Mouse (Mus musculus): Measurements from ENCODE around the gene Pcolce. TPM values are rescaled to one million over a fixed set of nuclear protein-coding genes. Genes with fewer than 3 reads are reported as not detected.

Pcolce gene
- total and polyA plus RNA-seq, 2 experiments from 2014 or later = 16.7 to 18.6 TPM

DNA sequence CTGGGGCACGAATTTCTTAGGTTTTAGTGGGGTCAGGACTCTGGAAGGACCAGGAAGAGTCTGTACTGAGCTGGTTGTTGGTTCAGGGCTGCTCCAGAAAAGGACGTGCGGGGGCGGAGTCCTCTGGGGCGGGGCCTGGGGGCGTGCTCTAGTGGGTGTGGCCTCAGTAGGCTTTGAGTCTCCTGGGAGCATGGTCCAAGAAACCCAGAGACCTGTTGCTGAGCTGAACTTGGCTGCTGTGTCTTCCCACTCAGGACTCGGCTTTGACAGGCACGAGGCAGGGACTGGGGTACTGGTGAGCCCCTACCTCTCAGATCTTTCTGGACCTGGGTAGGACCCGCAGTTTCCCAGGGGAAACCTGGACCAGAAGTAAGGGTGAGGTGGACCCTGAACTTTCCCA lies 43.9 kb downstream of the Pcolce start, which contains the start of gene Tfr2:
Tfr2 (plus strand) TSS at position 176 of the 400 bp plus-strand sequence.
- Histone ChIP-seq H3K27ac (ENCODE audit: low read depth, low read length) (no peak within 1 kb of the TSS), H3K9me3 (ENCODE audit: low read length) (no peaks in the 10 kb centered on the region), H3K4me1 (ENCODE audit: insufficient read depth, low read length) (no peaks in the 10 kb centered on the region), H3K9ac (replicated peaks; ENCODE audit: low read length, poor library complexity, severe bottlenecking) (no peak within 1 kb of the TSS), H3K4me3 (ENCODE audit: low read depth, low read length) (no peak within 1 kb of the TSS), H3K36me3 (ENCODE audit: insufficient read depth, low read length) (peaks cover 23% of the 10 kb centered on the region), H3K4me2 (ENCODE audit: low read depth, low read length, poor library complexity, severe bottlenecking) (no peak within 1 kb of the TSS), H3K27me3 (ENCODE audit: insufficient read depth, low read length) (no peaks in the 10 kb centered on the region)
- DNase-seq (ENCODE audit: low spot score) (no peak), ATAC-seq (ENCODE audit: low FRiP score) (no peak)
- WGBS = 36% methylated on average over 9 of the region's 9 CpGs
- no peak for TF ChIP-seq CTCF (IDR thresholded peaks at IDR 0.05)

DNA sequence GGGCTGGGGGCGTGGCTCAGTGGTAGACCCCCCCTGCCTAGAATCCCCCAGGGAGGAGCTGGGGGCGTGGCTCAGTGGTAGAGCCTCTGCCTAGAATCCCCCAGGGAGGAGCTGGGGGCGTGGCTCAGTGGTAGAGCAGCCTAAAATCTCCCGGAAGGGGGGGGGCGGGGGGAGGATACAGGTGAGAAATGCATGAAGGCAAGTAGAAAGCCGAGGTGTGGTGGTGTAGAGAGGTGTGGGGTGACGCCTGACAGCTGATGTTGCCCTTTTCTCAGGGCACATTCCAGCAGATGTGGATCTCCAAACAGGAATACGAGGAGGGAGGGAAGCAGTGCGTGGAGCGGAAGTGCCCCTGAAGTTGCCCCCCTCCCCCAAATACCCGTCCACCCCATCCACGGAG lies 44.6 kb downstream of the Pcolce start:
- no peak for ATAC-seq (ENCODE audit: low FRiP score)
- Histone ChIP-seq H3K27me3 (ENCODE audit: insufficient read depth, low read length) (no peaks in the 10 kb centered on the region), H3K4me1 (ENCODE audit: insufficient read depth, low read length) (no peaks in the 10 kb centered on the region), H3K9me3 (ENCODE audit: low read length) (no peaks in the 10 kb centered on the region), H3K36me3 (ENCODE audit: insufficient read depth, low read length) (peaks cover 29% of the 10 kb centered on the region), H3K27ac (ENCODE audit: low read depth, low read length) (no peak overlapping the region), H3K9ac (replicated peaks; ENCODE audit: low read length, poor library complexity, severe bottlenecking) (no peak overlapping the region), H3K4me2 (ENCODE audit: low read depth, low read length, poor library complexity, severe bottlenecking) (no peak overlapping the region), H3K4me3 (ENCODE audit: low read depth, low read length) (no peak overlapping the region)
- 81% methylated on average over 12 of the region's 12 CpGs for WGBS
- DNase-seq (ENCODE audit: low spot score) = no peak
- TF ChIP-seq CTCF (IDR thresholded peaks at IDR 0.05) = no peak

DNA sequence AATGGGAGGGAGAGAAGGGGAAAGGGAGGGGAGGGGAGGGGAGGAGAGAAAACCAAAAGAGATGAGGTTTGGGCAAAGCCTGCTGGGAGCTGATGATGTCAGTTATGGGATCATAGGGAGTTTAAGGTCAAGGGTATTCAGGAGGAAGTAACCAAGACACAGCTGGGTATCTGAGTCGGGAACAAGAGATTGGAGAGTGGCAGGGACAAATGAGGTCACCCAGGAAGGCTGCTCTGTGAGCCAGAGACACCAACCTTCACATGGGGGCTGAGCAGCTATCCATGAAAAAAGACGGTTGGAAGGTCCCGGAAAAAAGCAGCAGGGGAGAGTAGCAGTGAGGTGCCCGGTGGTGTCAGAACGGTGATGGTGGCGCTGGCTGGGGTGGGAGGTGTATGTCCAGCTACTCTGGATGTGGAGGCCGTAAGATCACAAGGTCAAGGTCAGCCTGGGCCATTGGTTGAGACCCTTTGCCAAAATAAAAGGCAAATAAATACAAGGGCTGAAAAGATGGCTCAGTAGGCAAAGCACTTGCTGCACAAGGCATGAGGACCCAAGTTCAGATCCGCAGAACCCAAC lies 45.3 kb downstream of the Pcolce start:
- Histone ChIP-seq H3K4me1 (ENCODE audit: insufficient read depth, low read length) (no peaks in the 10 kb centered on the region), H3K9ac (replicated peaks; ENCODE audit: low read length, poor library complexity, severe bottlenecking) (no peak overlapping the region), H3K36me3 (ENCODE audit: insufficient read depth, low read length) (peaks cover 31% of the 10 kb centered on the region), H3K4me2 (ENCODE audit: low read depth, low read length, poor library complexity, severe bottlenecking) (no peak overlapping the region), H3K4me3 (ENCODE audit: low read depth, low read length) (no peak overlapping the region), H3K9me3 (ENCODE audit: low read length) (no peaks in the 10 kb centered on the region), H3K27me3 (ENCODE audit: insufficient read depth, low read length) (no peaks in the 10 kb centered on the region), H3K27ac (ENCODE audit: low read depth, low read length) (no peak overlapping the region)
- ATAC-seq (ENCODE audit: low FRiP score) (no peak), DNase-seq (ENCODE audit: low spot score) (no peak)
- WGBS = 86% methylated on average over 8 of the region's 8 CpGs
- TF ChIP-seq CTCF (IDR thresholded peaks at IDR 0.05) = no peak

DNA sequence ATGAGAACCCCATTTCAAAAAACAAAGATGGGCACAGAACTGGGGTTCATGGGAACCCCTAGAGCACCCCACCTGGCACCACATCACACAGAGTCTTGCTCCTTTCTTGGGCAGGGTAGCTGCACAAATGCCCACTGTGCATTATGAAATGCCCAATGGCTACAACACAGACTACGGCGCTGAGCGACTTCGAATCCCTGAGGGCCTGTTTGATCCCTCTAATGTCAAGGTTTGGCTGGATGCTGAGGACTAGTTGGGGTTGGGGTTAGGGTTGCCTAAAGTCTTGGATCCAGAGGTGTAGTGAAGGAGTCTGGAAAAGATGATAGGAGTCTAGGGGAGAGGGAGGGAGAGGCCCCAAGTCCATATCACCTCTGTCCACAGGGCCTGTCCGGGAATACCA lies 47.2 kb downstream of the Pcolce start:
- Histone ChIP-seq H3K27ac (ENCODE audit: low read depth, low read length) (no peak overlapping the region), H3K36me3 (ENCODE audit: insufficient read depth, low read length) (peaks cover 31% of the 10 kb centered on the region), H3K9me3 (ENCODE audit: low read length) (no peaks in the 10 kb centered on the region), H3K4me2 (ENCODE audit: low read depth, low read length, poor library complexity, severe bottlenecking) (no peak overlapping the region), H3K27me3 (ENCODE audit: insufficient read depth, low read length) (no peaks in the 10 kb centered on the region), H3K9ac (replicated peaks; ENCODE audit: low read length, poor library complexity, severe bottlenecking) (no peak overlapping the region), H3K4me3 (ENCODE audit: low read depth, low read length) (no peak overlapping the region), H3K4me1 (ENCODE audit: insufficient read depth, low read length) (no peaks in the 10 kb centered on the region)
- WGBS = 96% methylated on average over 5 of the region's 5 CpGs
- DNase-seq (ENCODE audit: low spot score) = no peak
- TF ChIP-seq CTCF (IDR thresholded peaks at IDR 0.05) = no peak
- ATAC-seq (ENCODE audit: low FRiP score) = no peak

DNA sequence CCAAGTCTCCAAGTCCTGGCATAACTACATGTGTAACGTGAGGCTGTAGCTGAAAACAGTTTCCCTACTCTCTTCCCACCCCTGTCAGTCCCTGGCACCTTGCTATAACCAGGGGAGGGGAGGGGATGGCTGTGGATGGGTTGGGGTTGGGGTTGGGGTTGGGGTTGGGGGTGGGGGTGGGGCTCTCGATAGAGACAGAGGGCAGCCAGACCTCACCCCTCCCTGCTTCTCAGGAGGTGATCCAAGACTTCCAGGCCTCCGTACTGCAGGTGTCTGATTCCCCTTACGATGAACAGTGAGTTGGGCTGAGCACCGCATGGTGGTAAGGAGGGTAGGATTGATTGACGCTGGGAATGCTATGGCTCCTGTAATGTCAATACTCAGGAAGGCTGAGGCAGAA lies 47.8 kb downstream of the Pcolce start:
- DNase-seq (ENCODE audit: low spot score) (no peak), ATAC-seq (ENCODE audit: low FRiP score) (no peak)
- no peak for TF ChIP-seq CTCF (IDR thresholded peaks at IDR 0.05)
- no peaks in the 10 kb centered on the region for H3K4me1 ChIP-seq (ENCODE audit: insufficient read depth, low read length)
- 57% methylated on average over 6 of the region's 6 CpGs for WGBS
- no peak overlapping the region for H3K4me2 ChIP-seq (ENCODE audit: low read depth, low read length, poor library complexity, severe bottlenecking)
- no peaks in the 10 kb centered on the region for H3K9me3 ChIP-seq (ENCODE audit: low read length)
- no peak overlapping the region for H3K4me3 ChIP-seq (ENCODE audit: low read depth, low read length)
- peaks cover 31% of the 10 kb centered on the region for H3K36me3 ChIP-seq (ENCODE audit: insufficient read depth, low read length)
- H3K27ac ChIP-seq (ENCODE audit: low read depth, low read length) = no peak overlapping the region
- H3K27me3 ChIP-seq (ENCODE audit: insufficient read depth, low read length) = no peaks in the 10 kb centered on the region
- H3K9ac ChIP-seq (replicated peaks; ENCODE audit: low read length, poor library complexity, severe bottlenecking) = no peak overlapping the region

DNA sequence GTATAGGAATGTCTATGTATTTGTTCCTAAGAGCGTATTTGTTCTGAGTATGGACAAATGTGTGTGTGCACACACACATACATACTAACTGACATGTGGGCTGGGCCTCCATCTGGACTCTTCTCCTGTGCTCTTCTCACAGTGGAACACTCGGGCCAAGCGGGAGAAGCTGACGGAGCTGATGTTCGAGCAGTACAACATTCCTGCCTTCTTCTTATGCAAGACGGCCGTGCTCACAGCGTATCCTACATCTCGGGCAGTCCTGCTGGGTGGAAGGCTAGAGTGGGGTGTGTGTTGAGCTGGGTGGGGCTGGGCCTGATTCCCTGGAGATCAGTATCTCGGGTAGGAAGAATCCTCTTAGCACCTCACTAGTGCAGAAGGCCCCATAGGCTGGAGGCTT lies 50.6 kb downstream of the Pcolce start:
- WGBS = 78% methylated on average over 10 of the region's 10 CpGs
- Histone ChIP-seq H3K4me2 (ENCODE audit: low read depth, low read length, poor library complexity, severe bottlenecking) (no peak overlapping the region), H3K9me3 (ENCODE audit: low read length) (no peaks in the 10 kb centered on the region), H3K27ac (ENCODE audit: low read depth, low read length) (no peak overlapping the region), H3K36me3 (ENCODE audit: insufficient read depth, low read length) (peaks cover 31% of the 10 kb centered on the region), H3K4me3 (ENCODE audit: low read depth, low read length) (no peak overlapping the region), H3K4me1 (ENCODE audit: insufficient read depth, low read length) (no peaks in the 10 kb centered on the region), H3K9ac (replicated peaks; ENCODE audit: low read length, poor library complexity, severe bottlenecking) (no peak overlapping the region), H3K27me3 (ENCODE audit: insufficient read depth, low read length) (no peaks in the 10 kb centered on the region)
- TF ChIP-seq CTCF (IDR thresholded peaks at IDR 0.05) = no peak
- no peak for DNase-seq (ENCODE audit: low spot score)
- ATAC-seq (ENCODE audit: low FRiP score) = no peak
